26 mouse cellular contexts compared by ENCODE assay signal in genomic region chr8:28595880-28596279, GRCm38 (mm10).
A peak's percentile ranks its signal among the peaks of the same experiment; 100 is the strongest.
DNase-seq lines count a peak whose midpoint lies in the region; ATAC-seq lines count a peak whose summit lies in the region.
"Had no signal": no experiment of that assay in that cellular context is flagged by ENCODE, and none has a peak within 500 bp of the region (broad histone marks: within the 10 kb centered on the region; RNA-seq: fewer than 3 reads in every experiment).

No protein-coding gene starts in this region.

- H3K36me3 ChIP-seq in forebrain, embryonic 15.5 days: no peaks in the 10 kb centered on the region
- H3K36me3 ChIP-seq in forebrain, embryonic 10.5 days (replicated peaks): no peaks in the 10 kb centered on the region
- H3K36me3 ChIP-seq in heart, embryonic 13.5 days: no peaks in the 10 kb centered on the region
- H3K36me3 ChIP-seq in heart, embryonic 16.5 days (ENCODE audit: control insufficient read depth, insufficient read depth): no peaks in the 10 kb centered on the region
- H3K36me3 ChIP-seq: embryonic facial prominence, embryonic 10.5 days; embryonic facial prominence, embryonic 13.5 days; hindbrain, embryonic 12.5 days; hindbrain, embryonic 15.5 days had no signal

- H3K27ac ChIP-seq in forebrain, embryonic 15.5 days (replicated peaks): peak overlapping the region; percentile 68
- no peak overlapping the region for H3K27ac ChIP-seq in forebrain, embryonic 10.5 days
- H3K27ac ChIP-seq in heart, embryonic 13.5 days (replicated peaks): peak overlapping the region; percentile 86
- H3K27ac ChIP-seq in heart, embryonic 16.5 days (ENCODE audit: low read length): peak overlapping the region; percentile 79
- H3K27ac ChIP-seq: embryonic facial prominence, embryonic 10.5 days; embryonic facial prominence, embryonic 13.5 days; gastrocnemius, adult 2 months; hindbrain, embryonic 12.5 days; hindbrain, embryonic 15.5 days; kidney, postnatal 0 days had no signal

- H3K27me3 ChIP-seq in forebrain, embryonic 15.5 days: no peaks in the 10 kb centered on the region
- no peaks in the 10 kb centered on the region for H3K27me3 ChIP-seq in forebrain, embryonic 10.5 days (ENCODE audit: poor library complexity, severe bottlenecking)
- H3K27me3 ChIP-seq in heart, embryonic 13.5 days (replicated peaks): no peaks in the 10 kb centered on the region
- no peaks in the 10 kb centered on the region for H3K27me3 ChIP-seq in heart, embryonic 16.5 days (ENCODE audit: control insufficient read depth, insufficient read depth, low read length)
- H3K27me3 ChIP-seq: embryonic facial prominence, embryonic 13.5 days; hindbrain, embryonic 12.5 days; hindbrain, embryonic 15.5 days had no signal

- H3K9ac ChIP-seq in forebrain, embryonic 15.5 days (replicated peaks): no peak overlapping the region
- H3K9ac ChIP-seq in heart, embryonic 13.5 days: no peak overlapping the region
- H3K9ac ChIP-seq in heart, embryonic 16.5 days (ENCODE audit: low read length): no peak overlapping the region
- H3K9ac ChIP-seq: embryonic facial prominence, embryonic 13.5 days; hindbrain, embryonic 12.5 days; hindbrain, embryonic 15.5 days had no signal

- no peak for ATAC-seq in cerebellum, adult (ENCODE audit: insufficient number of reproducible peaks, low FRiP score, low TSS enrichment)
- peak; percentile 68 for ATAC-seq in forebrain, embryonic 15.5 days (replicated peaks)
- no peak for ATAC-seq in heart, embryonic 13.5 days (ENCODE audit: extremely low read depth, insufficient number of reproducible peaks, low FRiP score, low TSS enrichment)
- ATAC-seq in heart, embryonic 16.5 days (replicated peaks; ENCODE audit: extremely low read depth, insufficient read depth, low FRiP score): no peak
- ATAC-seq: activated CD4-positive, CD25-positive, alpha-beta regulatory T cell, adult 4 months; intestine, postnatal 0 days had no signal

- 42% methylated on average over 5 of the region's 5 CpGs for WGBS in forebrain, embryonic 15.5 days
- WGBS in forebrain, embryonic 10.5 days: 92% methylated on average over 5 of the region's 5 CpGs
- WGBS in heart, embryonic 13.5 days: 91% methylated on average over 5 of the region's 5 CpGs
- 91% methylated on average over 5 of the region's 5 CpGs for WGBS in heart, embryonic 16.5 days

- no peak overlapping the region for H3K4me2 ChIP-seq in forebrain, embryonic 15.5 days (replicated peaks)
- no peak overlapping the region for H3K4me2 ChIP-seq in heart, embryonic 13.5 days
- 0 out of 2 replicates have a peak overlapping the region, but pooled peaks have one; percentile 25 for H3K4me2 ChIP-seq in heart, embryonic 16.5 days (ENCODE audit: low read depth, low read length)
- H3K4me2 ChIP-seq: embryonic facial prominence, embryonic 13.5 days; hindbrain, embryonic 12.5 days; hindbrain, embryonic 15.5 days had no signal

- no peak overlapping the region for H3K4me3 ChIP-seq in forebrain, embryonic 15.5 days
- H3K4me3 ChIP-seq in forebrain, embryonic 10.5 days: no peak overlapping the region
- no peak overlapping the region for H3K4me3 ChIP-seq in heart, embryonic 13.5 days
- H3K4me3 ChIP-seq in heart, embryonic 16.5 days (ENCODE audit: low read length): no peak overlapping the region
- H3K4me3 ChIP-seq: embryonic facial prominence, embryonic 10.5 days; embryonic facial prominence, embryonic 13.5 days; erythroblast, embryonic 14.5 days; gastrocnemius, adult 2 months; hindbrain, embryonic 12.5 days; hindbrain, embryonic 15.5 days had no signal

- H3K4me1 ChIP-seq in forebrain, embryonic 15.5 days: peaks cover 18% of the 10 kb centered on the region
- H3K4me1 ChIP-seq in forebrain, embryonic 10.5 days: no peaks in the 10 kb centered on the region
- H3K4me1 ChIP-seq in heart, embryonic 13.5 days: peaks cover 45% of the 10 kb centered on the region
- peaks cover 16% of the 10 kb centered on the region; the same call in 1 of the 2 replicates for H3K4me1 ChIP-seq in heart, embryonic 16.5 days (ENCODE audit: control insufficient read depth, insufficient read depth, low read length)
- H3K4me1 ChIP-seq: embryonic facial prominence, embryonic 10.5 days; embryonic facial prominence, embryonic 13.5 days; hindbrain, embryonic 12.5 days; hindbrain, embryonic 15.5 days had no signal

- peak; percentile 38 to 66 for DNase-seq in cerebellum, postnatal 10 days
- DNase-seq in forebrain, embryonic 10.5 days (ENCODE audit: extremely low spot score, low spot score): no peak
- no peak for DNase-seq in heart, adult 8-10 months (ENCODE audit: low spot score)
- DNase-seq in heart, adult 18-20 months: no peak
- DNase-seq: adrenal gland, adult 8-10 months; adrenal gland, postnatal 25 days; cerebellum, adult 11 months; cerebellum, adult 2 months; cerebellum, adult 9-11 months; cerebellum, postnatal 36 days; embryo, embryonic 11 days; gastrocnemius, adult 2 months; gastrocnemius, postnatal 14 days; kidney, adult 2 months had no signal

- no peaks in the 10 kb centered on the region for H3K9me3 ChIP-seq in forebrain, embryonic 15.5 days
- no peaks in the 10 kb centered on the region for H3K9me3 ChIP-seq in forebrain, embryonic 10.5 days
- H3K9me3 ChIP-seq in heart, embryonic 13.5 days: no peaks in the 10 kb centered on the region
- no peaks in the 10 kb centered on the region for H3K9me3 ChIP-seq in heart, embryonic 16.5 days (replicated peaks; ENCODE audit: control insufficient read depth, low read length)
- H3K9me3 ChIP-seq: embryonic facial prominence, embryonic 10.5 days; embryonic facial prominence, embryonic 13.5 days; hindbrain, embryonic 12.5 days; hindbrain, embryonic 15.5 days had no signal

Comparison
In these comparisons a context has a peak if more than half of its experiments do, and no peak if none do; other contexts are left out.
1. DNase-seq: peak in cerebellum, postnatal 10 days (2 of 2); none in forebrain, embryonic 10.5 days (single experiment), heart, adult 8-10 months (single experiment) and heart, adult 18-20 months (0 of 2).